Mouse (Mus musculus): ENCODE measurements around the gene Rbp3. TPM values are rescaled to one million over a fixed set of nuclear protein-coding genes. Genes with fewer than 3 reads are reported as not detected.

Rbp3 gene
- polyA plus RNA-seq, 1 experiment from 2014 or later, result 0.07 TPM

- DNase-seq (ENCODE audit: low spot score), result no peak
- H3K27ac ChIP-seq (replicated peaks), result no peak overlapping the region
- no peaks in the 10 kb centered on the region for H3K9me3 ChIP-seq (replicated peaks)
- 77% methylated on average over 5 of the region's 5 CpGs for WGBS
- no peaks in the 10 kb centered on the region for H3K27me3 ChIP-seq (ENCODE audit: low read depth, poor library complexity, severe bottlenecking)
- H3K4me1 ChIP-seq, result 0 out of 2 replicates have a peak, but pooled peaks cover 6% of the 10 kb centered on the region
- H3K4me3 ChIP-seq, result no peak overlapping the region
- H3K36me3 ChIP-seq, result no peaks in the 10 kb centered on the region
These were observed 11.6 kb upstream of the Rbp3 start for GRCm38 (mm10) chr14:33942222-33942621.

- 87% methylated on average over 6 of the region's 6 CpGs for WGBS
- Histone ChIP-seq H3K9me3 (replicated peaks) (no peaks in the 10 kb centered on the region), H3K27me3 (ENCODE audit: low read depth, poor library complexity, severe bottlenecking) (no peaks in the 10 kb centered on the region), H3K36me3 (no peaks in the 10 kb centered on the region), H3K4me3 (no peak overlapping the region), H3K4me1 (no peaks in the 10 kb centered on the region), H3K27ac (replicated peaks) (no peak overlapping the region)
- no peak for DNase-seq (ENCODE audit: low spot score)
These were observed 7.7 kb upstream of the Rbp3 start for GRCm38 (mm10) chr14:33946125-33946524.

GRCm38 (mm10) chr14:33952233-33952981 lies 1.4 kb upstream of the Rbp3 start:
- H3K4me3 ChIP-seq, result no peak overlapping the region
- H3K27me3 ChIP-seq (ENCODE audit: low read depth, poor library complexity, severe bottlenecking), result peaks cover 2% of the 10 kb centered on the region; the same call in 1 of the 2 replicates
- DNase-seq (ENCODE audit: low spot score), result no peak
- no peak overlapping the region for H3K27ac ChIP-seq (replicated peaks)
- H3K36me3 ChIP-seq, result no peaks in the 10 kb centered on the region
- H3K9me3 ChIP-seq (replicated peaks), result no peaks in the 10 kb centered on the region
- H3K4me1 ChIP-seq, result peaks cover 8% of the 10 kb centered on the region
- WGBS, result 60% methylated on average over 6 of the region's 6 CpGs

GRCm38 (mm10) chr14:33956055-33956454 lies 2.3 kb downstream of the Rbp3 start:
- Histone ChIP-seq H3K9me3 (replicated peaks) (no peaks in the 10 kb centered on the region), H3K27me3 (ENCODE audit: low read depth, poor library complexity, severe bottlenecking) (peaks cover 5% of the 10 kb centered on the region; the same call in 1 of the 2 replicates), H3K36me3 (no peaks in the 10 kb centered on the region), H3K27ac (replicated peaks) (no peak overlapping the region), H3K4me1 (peaks cover 8% of the 10 kb centered on the region), H3K4me3 (no peak overlapping the region)
- DNase-seq (ENCODE audit: low spot score), result no peak
- 78% methylated on average over 13 of the region's 13 CpGs for WGBS

- 91% methylated on average over 4 of the region's 4 CpGs for WGBS
- Histone ChIP-seq H3K36me3 (no peaks in the 10 kb centered on the region), H3K27me3 (ENCODE audit: low read depth, poor library complexity, severe bottlenecking) (peaks cover 5% of the 10 kb centered on the region; the same call in 1 of the 2 replicates), H3K27ac (replicated peaks) (no peak overlapping the region), H3K9me3 (replicated peaks) (no peaks in the 10 kb centered on the region), H3K4me1 (peaks cover 8% of the 10 kb centered on the region), H3K4me3 (no peak overlapping the region)
- no peak for DNase-seq (ENCODE audit: low spot score)
These were observed 4.4 kb downstream of the Rbp3 start for GRCm38 (mm10) chr14:33958186-33958585.

- Histone ChIP-seq H3K4me3 (no peak overlapping the region), H3K27ac (replicated peaks) (no peak overlapping the region), H3K27me3 (ENCODE audit: low read depth, poor library complexity, severe bottlenecking) (peaks cover 5% of the 10 kb centered on the region; the same call in 1 of the 2 replicates), H3K36me3 (no peaks in the 10 kb centered on the region), H3K9me3 (replicated peaks) (no peaks in the 10 kb centered on the region), H3K4me1 (peaks cover 4% of the 10 kb centered on the region)
- 69% methylated on average over 3 of the region's 3 CpGs for WGBS
- DNase-seq (ENCODE audit: low spot score), result no peak
These were observed 5.0 kb downstream of the Rbp3 start for GRCm38 (mm10) chr14:33958841-33959240.

GRCm38 (mm10) chr14:33959341-33959740 lies 5.5 kb downstream of the Rbp3 start:
- H3K27ac ChIP-seq (replicated peaks), result no peak overlapping the region
- no peaks in the 10 kb centered on the region for H3K9me3 ChIP-seq (replicated peaks)
- DNase-seq (ENCODE audit: low spot score), result peak; percentile 55
- no peak overlapping the region for H3K4me3 ChIP-seq
- WGBS, result 13% methylated on average over 9 of the region's 9 CpGs
- no peaks in the 10 kb centered on the region for H3K36me3 ChIP-seq
- H3K27me3 ChIP-seq (ENCODE audit: low read depth, poor library complexity, severe bottlenecking), result peaks cover 5% of the 10 kb centered on the region; the same call in 1 of the 2 replicates
- H3K4me1 ChIP-seq, result no peaks in the 10 kb centered on the region

GRCm38 (mm10) chr14:33965675-33966074 lies 11.9 kb downstream of the Rbp3 start:
- no peak for DNase-seq (ENCODE audit: low spot score)
- WGBS, result 75% methylated on average over 7 of the region's 7 CpGs

GRCm38 (mm10) chr14:33972679-33973078 lies 18.9 kb downstream of the Rbp3 start:
- Histone ChIP-seq H3K27me3 (ENCODE audit: low read depth, poor library complexity, severe bottlenecking) (peaks cover 11% of the 10 kb centered on the region), H3K27ac (replicated peaks) (no peak overlapping the region), H3K4me3 (no peak overlapping the region), H3K36me3 (no peaks in the 10 kb centered on the region), H3K4me1 (no peaks in the 10 kb centered on the region; the same call in 1 of the 2 replicates), H3K9me3 (replicated peaks) (no peaks in the 10 kb centered on the region)
- DNase-seq (ENCODE audit: low spot score), result no peak
- WGBS, result 48% methylated on average over 7 of the region's 7 CpGs

More at GRCm38 (mm10) chr14:33965675-33966074, 11.9 kb downstream of the Rbp3 start:
- no peaks in the 10 kb centered on the region for H3K27me3 ChIP-seq (ENCODE audit: low read depth, poor library complexity, severe bottlenecking)
- H3K4me3 ChIP-seq, result no peak overlapping the region
- no peaks in the 10 kb centered on the region for H3K9me3 ChIP-seq (replicated peaks)
- H3K36me3 ChIP-seq, result no peaks in the 10 kb centered on the region
- no peak overlapping the region for H3K27ac ChIP-seq (replicated peaks)
- no peaks in the 10 kb centered on the region for H3K4me1 ChIP-seq

- WGBS, result 76% methylated on average over 5 of the region's 5 CpGs
These were observed 20.9 kb downstream of the Rbp3 start for GRCm38 (mm10) chr14:33974752-33975151.

GRCm38 (mm10) chr14:33977748-33978147 lies 23.9 kb downstream of the Rbp3 start:
- Histone ChIP-seq H3K27me3 (ENCODE audit: low read depth, poor library complexity, severe bottlenecking) (peaks cover 34% of the 10 kb centered on the region), H3K36me3 (no peaks in the 10 kb centered on the region), H3K9me3 (replicated peaks) (no peaks in the 10 kb centered on the region), H3K4me1 (peaks cover 10% of the 10 kb centered on the region), H3K27ac (replicated peaks) (no peak overlapping the region), H3K4me3 (no peak overlapping the region)
- 51% methylated on average over 7 of the region's 7 CpGs for WGBS
- no peak for DNase-seq (ENCODE audit: low spot score)

More at GRCm38 (mm10) chr14:33974752-33975151, 20.9 kb downstream of the Rbp3 start:
- H3K27me3 ChIP-seq (ENCODE audit: low read depth, poor library complexity, severe bottlenecking), result peaks cover 31% of the 10 kb centered on the region
- no peaks in the 10 kb centered on the region for H3K9me3 ChIP-seq (replicated peaks)
- H3K27ac ChIP-seq (replicated peaks), result no peak overlapping the region
- peaks cover 10% of the 10 kb centered on the region for H3K4me1 ChIP-seq
- DNase-seq (ENCODE audit: low spot score), result no peak
- no peak overlapping the region for H3K4me3 ChIP-seq
- no peaks in the 10 kb centered on the region for H3K36me3 ChIP-seq

- WGBS, result 3% methylated on average over 25 of the region's 25 CpGs
- Histone ChIP-seq H3K27me3 (ENCODE audit: low read depth, poor library complexity, severe bottlenecking) (peaks cover 34% of the 10 kb centered on the region), H3K27ac (replicated peaks) (peak within 1 kb of the TSS; percentile 46), H3K36me3 (no peaks in the 10 kb centered on the region), H3K4me3 (peak within 1 kb of the TSS; percentile 59), H3K9me3 (replicated peaks) (no peaks in the 10 kb centered on the region), H3K4me1 (peaks cover 10% of the 10 kb centered on the region)
- DNase-seq (ENCODE audit: low spot score), result peak; percentile 47
These were observed 24.8 kb downstream of the Rbp3 start, which contains the start of gene Zfp488 for GRCm38 (mm10) chr14:33978604-33979059. Zfp488 (minus strand) TSS chr14:33978764.

- Histone ChIP-seq H3K27me3 (ENCODE audit: low read depth, poor library complexity, severe bottlenecking) (no peaks in the 10 kb centered on the region), H3K36me3 (no peaks in the 10 kb centered on the region), H3K4me1 (peaks cover 4% of the 10 kb centered on the region; the same call in 1 of the 2 replicates), H3K9me3 (replicated peaks) (no peaks in the 10 kb centered on the region), H3K27ac (replicated peaks) (no peak overlapping the region), H3K4me3 (no peak overlapping the region)
- no peak for DNase-seq (ENCODE audit: low spot score)
- 62% methylated on average over 3 of the region's 3 CpGs for WGBS
These were observed 35.4 kb downstream of the Rbp3 start for GRCm38 (mm10) chr14:33989201-33989600.

Data from midbrain, embryonic 10.5 days (tissue).